Mouse (Mus musculus): ENCODE measurements at regions not wholly inside any gene's neighbourhood (a gene's known extent, or its start where the extent isn't known, plus 50 kb on each side); places are given as distances from the start of the nearest gene placed in this dataset.

GRCm38 (mm10) chr1:80030635-80031034, 169.7 kb upstream of the Serpine2 start:
- no peak for DNase-seq (ENCODE audit: low spot score)

DNA sequence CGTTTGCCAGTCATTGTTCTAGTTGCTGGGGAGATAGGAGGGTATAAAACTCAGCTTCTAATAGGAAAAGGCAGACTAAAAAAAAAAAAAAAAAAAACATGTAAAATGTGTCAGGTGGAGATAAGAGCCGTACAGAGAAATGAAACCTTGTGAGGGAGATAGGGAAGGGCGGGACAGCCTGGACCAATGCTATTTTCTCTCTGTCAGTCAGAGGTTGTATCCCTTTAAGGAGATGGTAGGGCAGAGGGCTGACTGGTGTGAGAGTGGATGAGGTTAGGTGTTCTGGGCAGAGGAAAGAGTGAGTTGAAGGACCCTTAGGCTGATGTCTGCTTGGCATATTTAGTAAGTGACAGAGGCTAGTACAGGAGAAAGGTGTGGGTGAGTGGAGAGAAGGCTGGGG, 169.2 kb upstream of the Serpine2 start:
- DNase-seq (ENCODE audit: low spot score), result no peak

DNA sequence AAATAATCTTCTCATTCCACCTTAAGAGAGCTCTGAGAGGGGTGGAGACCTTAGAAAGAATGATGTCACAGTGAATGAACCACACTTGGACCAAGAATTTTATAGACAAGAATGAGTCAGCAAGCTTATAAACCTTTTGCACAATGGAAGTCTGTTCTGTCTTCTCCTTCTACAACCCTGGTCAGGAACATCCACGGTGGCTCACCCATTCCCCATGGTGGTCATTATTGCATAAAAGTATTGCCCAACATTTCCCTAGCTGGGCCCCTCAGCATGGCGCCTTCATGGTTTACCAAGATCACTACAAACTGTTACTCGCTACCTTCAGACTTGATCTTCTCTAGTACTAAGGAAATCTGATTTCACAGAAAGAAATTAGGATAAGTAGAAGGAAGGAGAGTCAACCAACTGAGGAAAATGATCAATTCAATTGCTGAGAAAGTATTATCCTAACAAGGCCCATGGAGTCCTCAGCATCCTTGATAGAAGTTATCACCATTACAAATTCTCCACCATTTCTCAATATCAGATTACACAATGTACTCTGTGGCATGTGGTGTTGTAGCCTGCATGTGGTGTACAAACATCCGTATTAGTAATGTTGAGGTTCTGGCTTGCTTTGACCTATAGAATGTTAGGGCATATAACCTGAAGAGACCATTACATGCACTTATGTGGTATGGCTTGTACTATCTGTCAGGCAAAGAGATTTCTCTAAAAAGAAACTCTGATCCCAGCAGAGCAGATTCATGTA, 165.1 kb upstream of the Serpine2 start:
- DNase-seq (ENCODE audit: low spot score), result no peak

DNA sequence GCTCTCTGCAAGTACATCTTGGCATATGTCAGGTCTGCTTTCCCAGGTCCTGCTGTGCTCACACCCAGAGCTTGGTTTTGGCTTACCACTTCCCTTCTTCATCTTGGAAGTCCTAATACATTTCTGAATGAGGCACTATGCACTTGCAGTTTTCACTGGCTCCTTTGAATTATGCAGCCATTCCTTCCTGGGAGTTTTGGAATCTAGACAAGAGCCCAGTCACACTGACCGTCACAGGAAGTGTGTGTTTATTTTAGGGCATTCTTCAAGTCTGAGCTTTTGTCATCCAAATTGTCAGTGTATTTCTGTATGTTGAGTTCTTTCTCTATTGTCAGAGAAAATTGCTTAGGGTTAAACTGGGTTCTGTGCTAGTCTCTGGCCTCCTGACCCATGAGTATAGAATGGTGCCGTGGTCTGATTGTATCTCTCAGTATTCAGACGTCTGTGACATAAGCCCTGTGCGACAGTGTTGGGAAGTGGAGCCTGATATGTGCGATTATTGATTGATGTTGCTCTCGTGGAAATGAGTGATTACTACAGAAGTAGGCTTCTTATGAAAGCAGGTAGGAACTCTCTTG, 162.6 kb upstream of the Serpine2 start:
- DNase-seq (ENCODE audit: low spot score), result no peak

- DNase-seq (ENCODE audit: low spot score), result no peak
Observed at GRCm38 (mm10) chr1:80021866-80022265, 160.9 kb upstream of the Serpine2 start.

DNA sequence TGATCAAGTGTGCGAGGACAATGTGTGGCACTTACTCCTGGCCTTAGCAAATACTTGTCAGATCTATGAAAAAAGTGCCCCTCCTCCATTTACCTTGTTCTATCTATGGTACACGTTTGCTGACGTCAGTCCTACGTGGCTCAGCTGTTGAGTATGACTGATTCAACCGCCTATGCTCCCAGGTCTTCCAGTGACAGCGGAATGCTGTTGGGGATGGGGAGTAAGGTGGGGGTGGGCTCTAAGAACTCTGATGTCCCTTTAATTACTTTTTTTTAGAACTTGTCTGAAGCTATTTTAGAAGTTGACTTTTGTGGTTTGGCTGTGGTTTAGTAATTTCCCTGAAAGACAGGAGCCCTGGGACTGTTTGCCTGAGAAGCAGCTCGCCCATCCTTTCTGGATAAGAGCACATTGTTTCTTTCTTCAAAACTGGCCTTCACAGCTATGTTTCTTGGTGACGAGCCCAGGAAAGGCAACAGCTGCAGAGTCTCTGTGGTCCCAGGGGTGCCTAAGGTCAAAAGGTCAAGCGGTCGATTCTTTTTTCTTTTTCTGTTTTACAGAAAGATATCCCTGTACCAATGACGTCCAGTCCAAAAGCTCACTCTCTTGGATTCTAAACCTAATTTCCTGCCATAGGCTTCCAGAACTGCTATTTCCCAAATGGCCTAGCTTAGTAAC, 157.5 kb upstream of the Serpine2 start:
- DNase-seq (ENCODE audit: low spot score), result no peak

GRCm38 (mm10) chr1:80015474-80015873, 154.5 kb upstream of the Serpine2 start:
- DNase-seq (ENCODE audit: low spot score), result no peak

GRCm38 (mm10) chr1:80014586-80014985, 153.6 kb upstream of the Serpine2 start:
- no peak for DNase-seq (ENCODE audit: low spot score)

DNA sequence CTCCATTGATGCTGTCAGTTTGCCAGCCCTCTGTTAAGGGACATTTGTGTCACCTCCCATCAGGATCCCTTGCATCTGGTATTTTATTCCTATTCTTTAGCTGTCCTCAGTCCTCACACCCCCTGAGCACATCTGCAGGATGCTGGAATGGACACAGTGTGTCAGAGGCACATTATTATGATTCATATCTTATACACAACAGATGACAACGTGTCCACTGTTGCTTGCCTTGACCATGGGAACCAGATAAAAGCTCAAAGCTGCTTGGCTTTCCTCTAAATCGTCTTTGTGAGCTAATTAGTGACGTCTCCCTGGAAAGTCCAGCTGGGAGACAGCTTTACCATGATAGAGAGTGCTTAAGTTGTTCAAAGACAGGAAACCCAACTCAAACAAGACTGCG, 149.7 kb upstream of the Serpine2 start:
- no peak for DNase-seq (ENCODE audit: low spot score)

- no peak for DNase-seq (ENCODE audit: low spot score)
Observed at GRCm38 (mm10) chr1:79999081-79999480, 138.1 kb upstream of the Serpine2 start.

DNA sequence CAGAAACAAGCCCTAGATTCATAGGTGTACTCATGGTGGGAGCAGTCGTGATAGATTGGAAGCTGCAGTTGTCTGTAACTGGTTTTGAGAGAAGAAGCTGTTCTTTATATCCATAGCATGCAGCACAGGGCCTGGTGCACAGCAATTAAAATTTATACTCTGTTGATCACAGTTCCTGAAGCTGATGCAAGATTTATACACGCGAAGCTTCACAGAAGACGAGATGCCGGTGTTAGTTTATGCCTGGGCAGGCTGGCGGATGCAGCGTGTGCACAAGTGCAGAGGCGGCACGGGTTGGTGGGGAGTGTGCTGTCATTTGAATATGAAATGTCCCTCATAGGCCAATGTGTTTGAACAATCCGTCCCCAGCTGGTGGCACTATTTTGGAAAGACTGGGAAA, 136.9 kb upstream of the Serpine2 start:
- no peak for DNase-seq (ENCODE audit: low spot score)

DNA sequence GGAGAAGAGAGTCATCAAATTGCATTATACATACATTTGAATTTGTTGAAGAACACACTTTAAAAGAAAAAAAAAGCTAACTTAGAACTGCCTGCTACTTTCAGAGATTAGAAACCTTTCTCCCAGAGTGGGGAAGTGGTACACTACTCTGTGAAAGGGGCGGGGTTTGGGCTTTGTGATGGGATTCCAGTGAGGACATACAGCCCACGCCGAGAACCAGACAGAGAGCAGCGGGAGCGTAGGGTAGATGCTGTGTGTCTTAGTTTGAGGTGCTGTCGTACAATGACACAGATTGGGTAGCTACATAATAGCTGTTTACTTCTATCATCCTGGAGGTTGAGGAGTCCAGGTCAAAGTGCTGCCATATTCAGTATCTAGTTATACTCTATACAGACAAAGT, 136.5 kb upstream of the Serpine2 start:
- no peak for DNase-seq (ENCODE audit: low spot score)

- no peak for DNase-seq (ENCODE audit: low spot score)
Observed at GRCm38 (mm10) chr1:79984721-79985120, 123.7 kb upstream of the Serpine2 start.

- DNase-seq (ENCODE audit: low spot score), result no peak
Observed at GRCm38 (mm10) chr1:79982678-79983280, 121.8 kb upstream of the Serpine2 start.

GRCm38 (mm10) chr1:79979863-79980262, 118.9 kb upstream of the Serpine2 start:
- DNase-seq (ENCODE audit: low spot score), result no peak

GRCm38 (mm10) chr1:79978156-79978555, 117.2 kb upstream of the Serpine2 start:
- no peak for DNase-seq (ENCODE audit: low spot score)

GRCm38 (mm10) chr1:79956121-79956520, 95.1 kb upstream of the Serpine2 start:
- peak; percentile 33 for DNase-seq (ENCODE audit: low spot score)

DNA sequence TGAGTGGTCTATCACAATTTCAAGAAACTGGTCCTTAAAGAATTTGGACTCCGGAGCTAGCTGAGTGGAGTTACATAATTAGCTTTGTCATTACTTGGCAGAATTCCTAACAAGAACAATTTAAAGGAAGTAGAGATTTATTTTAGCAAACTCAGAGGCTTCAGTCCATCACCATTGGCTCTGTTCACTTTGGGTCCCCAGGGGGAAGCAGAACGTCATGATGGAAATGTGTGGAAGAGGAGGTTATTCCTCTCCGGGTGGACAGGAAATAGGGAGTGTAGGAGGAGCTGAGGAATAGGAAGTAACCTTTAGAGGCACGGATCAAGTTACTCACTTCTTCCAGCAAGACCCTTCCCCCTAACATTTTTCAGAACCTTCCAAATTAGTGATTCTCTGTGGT, 83.3 kb upstream of the Serpine2 start:
- no peak for DNase-seq (ENCODE audit: low spot score)

GRCm38 (mm10) chr1:79932435-79932834, 71.5 kb upstream of the Serpine2 start:
- DNase-seq (ENCODE audit: low spot score), result no peak

GRCm38 (mm10) chr1:79927740-79928139, 66.8 kb upstream of the Serpine2 start:
- DNase-seq (ENCODE audit: low spot score), result no peak

GRCm38 (mm10) chr1:79925776-79926175, 64.8 kb upstream of the Serpine2 start:
- DNase-seq (ENCODE audit: low spot score), result no peak

DNA sequence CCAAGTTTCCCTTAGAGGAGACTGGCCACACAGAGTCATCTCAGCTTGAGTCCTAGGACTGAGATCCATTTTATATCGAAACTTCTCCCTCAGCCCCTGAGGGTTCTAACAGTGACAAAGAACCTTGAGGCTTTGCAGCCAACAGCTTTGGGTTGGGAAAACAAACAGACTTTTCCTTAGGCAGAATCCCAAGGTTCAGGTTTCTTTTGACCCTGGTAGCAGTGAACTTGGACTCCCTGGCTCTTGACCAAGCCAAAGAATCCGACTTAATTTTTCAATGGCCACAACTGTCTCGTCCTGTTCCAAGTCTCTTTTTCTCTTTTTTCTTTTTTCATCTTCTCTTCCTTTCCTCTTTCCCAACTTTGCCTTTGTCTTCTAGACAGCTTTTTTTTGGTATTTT, 60.9 kb upstream of the Serpine2 start:
- DNase-seq (ENCODE audit: low spot score), result no peak

DNA sequence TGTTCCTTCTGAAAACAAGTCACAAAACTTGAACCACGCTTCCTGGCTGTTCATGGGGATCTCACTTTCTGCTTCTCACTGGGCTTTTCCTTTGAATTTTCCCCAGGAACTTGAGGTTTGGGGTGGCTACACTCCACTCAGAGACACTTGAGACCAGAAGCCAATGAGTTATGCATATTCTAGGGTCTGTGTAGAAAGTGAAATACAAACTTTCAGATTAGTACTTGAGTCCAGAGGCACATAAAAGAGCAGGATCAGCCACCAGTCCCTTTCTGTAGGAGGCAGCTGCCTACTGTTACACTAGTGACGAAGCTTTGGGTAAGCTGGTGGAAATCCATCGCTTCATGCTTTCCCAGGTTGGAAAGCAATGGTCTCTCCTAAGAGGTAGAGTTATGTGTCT, 60.4 kb upstream of the Serpine2 start:
- DNase-seq (ENCODE audit: low spot score), result no peak
